Mouse (Mus musculus): ENCODE data around the gene Ptprf. TPM values are rescaled to one million over a fixed set of nuclear protein-coding genes. Genes with fewer than 3 reads are reported as not detected.

The Ptprf gene
- total RNA-seq, 2 experiments from 2014 or later = 102 to 120 TPM

DNA sequence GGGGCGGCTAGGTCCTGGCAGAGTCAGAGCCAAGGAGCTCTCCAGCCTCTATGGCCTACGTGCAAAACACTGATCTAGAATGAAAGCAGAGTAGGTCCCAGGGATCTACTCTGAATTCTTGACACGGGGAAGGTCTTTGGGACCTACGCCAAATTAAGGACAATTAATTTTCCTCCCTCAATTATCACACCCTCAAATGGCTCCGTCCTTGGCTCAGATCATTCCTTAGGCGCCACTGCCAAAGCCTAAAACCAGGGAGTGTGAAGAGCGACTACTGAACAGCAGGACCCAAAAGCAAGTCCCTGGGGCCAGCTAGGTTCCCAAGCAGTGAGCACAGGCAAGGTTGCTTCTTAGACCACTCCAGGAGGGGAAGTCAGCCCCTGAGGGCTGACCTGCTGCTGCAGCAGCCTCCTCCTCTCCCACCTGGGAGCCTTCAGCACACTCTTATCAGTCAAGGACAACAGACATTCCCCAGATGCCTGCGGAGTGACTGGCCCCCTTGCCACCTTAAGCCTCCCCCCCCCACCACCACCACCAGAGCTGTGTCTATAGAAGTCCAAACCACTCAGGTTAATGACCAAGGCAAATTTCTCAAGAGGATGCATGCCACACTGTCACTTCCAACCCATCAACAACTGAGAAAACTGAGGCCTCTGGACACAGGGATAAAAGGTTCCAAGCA, 31.3 kb downstream of the Ptprf start:
- no peak for DNase-seq (ENCODE audit: low spot score in 2 of 2)

DNA sequence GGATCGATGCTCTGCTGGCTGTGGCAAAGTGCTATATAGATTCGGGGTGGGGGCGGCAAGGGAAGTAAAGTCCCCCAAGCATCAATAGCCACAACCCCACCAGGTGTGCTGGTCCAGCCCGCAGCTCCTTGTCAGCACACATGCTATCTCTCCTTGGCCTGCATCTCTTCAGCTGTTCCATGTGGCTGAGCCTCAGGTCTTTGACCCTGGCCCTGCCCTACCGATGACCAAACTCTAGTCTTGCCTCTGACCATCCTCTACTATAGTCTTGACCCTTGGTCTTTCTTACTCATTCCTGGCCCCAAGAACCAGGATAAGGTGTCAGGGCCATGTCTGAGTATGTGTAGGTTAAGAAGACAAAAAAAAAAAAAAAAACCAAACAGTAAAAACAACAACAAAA, 33.2 kb downstream of the Ptprf start:
- DNase-seq (ENCODE audit: low spot score in 2 of 2) = no peak

GRCm38 (mm10) chr4:118257416-118257815, 33.8 kb downstream of the Ptprf start:
- DNase-seq (ENCODE audit: low spot score in 2 of 2) = no peak

DNA sequence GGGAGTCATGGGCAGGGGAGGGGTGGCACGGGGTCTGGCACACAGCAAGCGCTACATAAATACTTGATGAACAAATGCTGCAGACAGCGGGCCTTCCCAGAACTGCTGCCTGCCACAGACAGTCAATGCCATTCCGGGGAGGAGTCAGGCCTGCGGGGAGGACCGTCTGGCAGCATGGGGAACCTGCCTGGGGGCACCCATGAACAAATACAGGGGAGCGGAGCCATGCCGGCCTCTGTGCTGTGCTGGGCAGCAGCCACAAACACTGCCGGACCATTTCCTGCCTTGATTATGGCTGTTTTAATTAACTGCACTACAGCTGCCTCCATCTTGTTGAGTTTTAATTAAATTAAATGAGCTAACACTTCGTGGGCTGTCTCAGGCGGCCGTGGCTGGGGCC, 35.0 kb downstream of the Ptprf start:
- no peak for DNase-seq (ENCODE audit: low spot score in 2 of 2)

DNA sequence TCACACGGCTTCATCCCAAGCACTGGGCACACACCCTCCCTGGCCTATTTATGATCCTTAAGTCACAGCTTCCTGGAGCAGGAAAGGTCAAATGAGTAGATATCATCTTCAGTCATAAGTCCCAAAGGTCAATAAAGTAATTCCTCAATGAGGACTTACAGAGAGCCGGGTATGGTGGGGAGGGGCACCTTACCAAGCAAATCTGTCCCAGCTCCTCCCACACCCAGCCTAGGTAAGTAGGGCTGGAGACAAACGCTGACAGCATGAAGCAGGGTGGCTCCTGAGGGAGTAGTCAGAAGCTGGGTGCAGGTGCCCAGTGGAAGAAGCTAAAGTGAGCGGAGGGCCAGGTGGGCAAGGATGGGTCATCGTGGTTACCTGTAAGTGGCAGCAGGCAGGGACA, 36.3 kb downstream of the Ptprf start:
- no peak for DNase-seq (ENCODE audit: low spot score in 2 of 2)

- no peak for DNase-seq (ENCODE audit: low spot score in 2 of 2)
These were observed 43.9 kb downstream of the Ptprf start for GRCm38 (mm10) chr4:118247323-118247722.

DNA sequence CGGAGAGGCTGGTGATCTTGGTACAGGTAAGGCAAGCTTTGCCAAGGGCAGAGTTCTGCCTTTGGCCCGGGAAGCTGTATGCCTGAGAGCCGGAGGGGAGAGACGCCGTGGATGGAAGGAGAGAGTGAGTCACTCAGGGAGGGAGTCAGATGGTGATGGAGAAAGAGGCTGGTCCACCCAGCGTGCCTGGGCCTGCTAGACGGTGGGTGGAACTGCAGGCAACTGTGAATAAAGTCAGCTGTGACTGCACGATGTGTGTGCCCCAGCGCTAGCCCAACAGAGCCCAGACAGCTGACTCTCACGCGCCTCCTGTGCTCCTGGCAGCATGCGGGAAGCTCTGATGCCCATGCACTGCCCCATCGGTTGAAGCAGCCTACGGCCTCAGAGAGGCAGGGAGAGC, 45.4 kb downstream of the Ptprf start:
- no peak for DNase-seq (ENCODE audit: low spot score in 2 of 2)

DNA sequence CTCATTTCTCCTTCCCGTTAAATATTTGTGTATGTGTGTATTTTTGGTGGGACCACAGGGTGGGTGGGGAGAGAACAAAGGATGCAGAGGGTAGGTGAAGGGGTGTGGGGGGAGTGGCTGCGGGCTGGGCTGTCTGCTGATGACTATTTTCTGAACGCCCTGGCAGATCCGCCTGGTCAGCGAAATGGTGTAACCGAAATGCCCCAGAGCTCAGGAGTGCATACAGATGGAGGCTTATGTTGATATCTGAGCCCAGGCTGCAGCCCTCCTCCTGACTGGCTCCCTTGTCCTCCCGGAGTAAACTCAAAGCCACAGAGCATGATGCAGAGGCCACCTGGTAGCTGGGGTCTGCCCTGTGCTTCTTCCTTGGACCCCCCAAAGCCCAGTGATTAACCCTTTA, 47.4 kb downstream of the Ptprf start:
- no peak for DNase-seq (ENCODE audit: low spot score in 2 of 2)

- DNase-seq (ENCODE audit: low spot score in 2 of 2) = no peak
These were observed 47.9 kb downstream of the Ptprf start for GRCm38 (mm10) chr4:118243298-118243697.

- DNase-seq (ENCODE audit: low spot score in 2 of 2) = no peak
These were observed 51.1 kb downstream of the Ptprf start for GRCm38 (mm10) chr4:118239960-118240689.

GRCm38 (mm10) chr4:118238666-118239065, 52.5 kb downstream of the Ptprf start:
- DNase-seq (ENCODE audit: low spot score in 2 of 2) = no peak

DNA sequence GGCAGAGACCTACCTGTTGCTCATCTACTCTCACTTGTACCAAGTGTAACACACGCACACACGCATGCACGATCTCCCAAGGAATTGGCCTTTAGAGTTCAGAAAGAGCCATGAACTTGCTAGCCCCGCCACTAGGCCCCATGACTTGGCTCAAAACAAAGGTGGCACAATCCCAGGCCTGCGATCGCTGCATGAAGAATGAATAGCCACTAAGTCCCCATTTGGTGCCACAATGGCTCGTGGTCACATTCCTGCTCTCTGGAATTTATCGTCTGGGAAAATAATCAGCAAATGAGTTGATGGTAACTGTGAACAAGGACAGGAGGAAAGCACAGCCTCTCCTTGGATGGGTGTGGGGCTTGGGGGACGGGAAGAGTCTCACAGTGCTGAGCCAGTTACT, 54.3 kb downstream of the Ptprf start:
- DNase-seq (ENCODE audit: low spot score in 2 of 2) = no peak

DNA sequence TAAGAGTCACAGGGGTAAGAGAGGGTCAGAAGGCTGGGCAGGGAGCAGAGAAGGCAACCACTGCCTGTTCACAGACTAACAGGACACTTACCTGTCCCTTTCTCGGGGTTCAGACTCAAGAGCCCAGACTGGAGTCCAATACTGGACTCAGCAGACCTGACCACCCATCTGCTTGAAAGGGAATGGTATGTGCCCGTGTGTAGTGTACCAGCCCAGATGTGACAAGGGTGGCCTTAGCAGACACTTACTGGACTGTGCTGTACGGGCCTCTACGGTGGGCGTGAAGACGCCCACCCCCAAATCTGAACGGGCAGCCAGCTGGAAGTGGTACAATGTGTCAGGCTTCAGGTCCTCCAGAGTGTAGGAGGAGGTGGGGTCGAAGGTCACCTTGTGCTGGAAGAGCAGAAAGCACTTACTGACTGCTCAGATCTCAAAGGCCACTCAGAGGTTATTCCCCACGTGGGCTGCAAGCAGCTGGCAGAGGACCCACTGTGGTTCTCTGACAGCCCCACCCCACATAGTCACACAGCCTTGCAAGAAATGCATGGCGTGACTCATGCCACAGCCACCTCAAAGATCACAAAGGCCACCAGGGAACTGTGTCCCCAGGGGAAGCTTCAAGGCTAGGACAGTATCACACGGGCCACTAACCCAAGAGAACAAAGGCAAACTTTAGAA, 56.4 kb downstream of the Ptprf start:
- no peak for DNase-seq (ENCODE audit: low spot score in 2 of 2)

DNA sequence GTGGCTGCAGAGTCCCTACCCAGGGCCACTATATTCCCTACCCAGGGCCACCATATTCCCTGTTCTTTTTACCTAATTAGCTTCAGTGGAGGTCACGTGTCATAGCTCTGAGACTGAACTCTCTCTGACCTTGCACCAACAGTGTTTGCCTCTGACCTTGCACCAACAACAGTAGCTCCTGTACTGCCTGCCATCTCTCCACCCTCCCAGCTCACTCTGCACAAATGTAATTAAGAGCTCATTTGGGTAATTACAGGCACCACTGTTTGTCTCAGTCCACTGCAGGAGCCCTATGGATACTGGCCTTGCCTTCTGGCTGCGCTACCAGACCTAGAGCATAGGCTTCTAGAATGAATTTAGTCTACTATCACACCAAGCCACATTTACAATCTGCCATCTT, 57.3 kb downstream of the Ptprf start:
- DNase-seq (ENCODE audit: low spot score in 2 of 2) = no peak

GRCm38 (mm10) chr4:118231861-118232260, 59.3 kb downstream of the Ptprf start:
- no peak for DNase-seq (ENCODE audit: low spot score in 2 of 2)

DNA sequence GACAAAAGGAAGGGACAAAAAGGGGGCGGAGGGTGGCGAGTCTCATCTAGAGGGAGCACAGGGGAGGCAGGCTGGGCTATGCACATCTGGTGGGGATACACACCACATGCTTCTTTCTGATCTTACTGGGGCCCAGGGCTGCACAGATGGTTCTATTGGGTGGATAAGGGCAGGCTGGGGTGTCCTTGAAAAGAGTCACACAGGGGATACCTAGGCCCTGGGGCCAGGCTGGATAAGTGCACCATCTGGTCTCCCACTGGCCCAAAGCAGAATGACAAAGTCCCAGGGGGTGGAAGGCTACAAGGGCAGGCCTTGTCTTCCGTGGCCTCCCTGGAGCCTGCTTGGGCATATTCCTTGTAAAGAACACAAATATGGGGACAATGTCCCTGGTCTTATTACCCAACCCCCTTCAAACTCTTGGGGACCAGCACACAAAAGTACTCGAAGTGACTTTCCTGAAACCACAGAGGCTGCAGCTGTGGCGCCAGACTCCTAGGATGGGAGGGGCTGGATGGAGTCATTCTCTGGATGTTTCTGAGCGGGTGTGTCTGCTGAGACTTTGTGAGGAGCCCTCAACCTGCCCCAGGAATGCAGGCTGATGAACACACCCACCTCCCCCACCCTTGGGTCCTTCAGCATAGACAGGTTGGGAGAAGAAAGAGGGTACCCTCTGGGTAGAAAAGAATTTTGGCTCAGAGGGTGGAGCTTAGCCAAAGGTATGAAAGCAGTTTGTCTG, 62.0 kb downstream of the Ptprf start:
- no peak for DNase-seq (ENCODE audit: low spot score in 2 of 2)

DNA sequence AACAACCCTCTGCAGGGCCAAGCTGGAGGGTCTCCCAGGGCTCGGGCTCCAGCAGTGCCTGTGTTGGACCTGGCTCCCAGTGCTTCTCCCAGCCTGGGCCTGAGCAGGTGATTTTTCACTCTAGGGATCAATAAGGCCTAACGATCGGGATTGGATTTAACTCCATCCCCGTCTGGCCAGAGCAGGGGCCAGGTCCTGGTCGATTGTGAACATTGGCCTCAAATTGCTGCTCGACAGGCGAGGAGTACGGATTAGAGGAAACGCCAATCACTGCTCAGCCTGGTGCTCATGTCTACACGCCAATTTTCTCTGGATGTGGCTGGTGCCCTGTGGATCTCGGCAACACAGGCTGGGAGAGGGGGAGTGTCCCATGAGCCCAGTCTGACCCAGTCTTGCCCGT, 63.8 kb downstream of the Ptprf start:
- no peak for DNase-seq (ENCODE audit: low spot score in 2 of 2)

DNA sequence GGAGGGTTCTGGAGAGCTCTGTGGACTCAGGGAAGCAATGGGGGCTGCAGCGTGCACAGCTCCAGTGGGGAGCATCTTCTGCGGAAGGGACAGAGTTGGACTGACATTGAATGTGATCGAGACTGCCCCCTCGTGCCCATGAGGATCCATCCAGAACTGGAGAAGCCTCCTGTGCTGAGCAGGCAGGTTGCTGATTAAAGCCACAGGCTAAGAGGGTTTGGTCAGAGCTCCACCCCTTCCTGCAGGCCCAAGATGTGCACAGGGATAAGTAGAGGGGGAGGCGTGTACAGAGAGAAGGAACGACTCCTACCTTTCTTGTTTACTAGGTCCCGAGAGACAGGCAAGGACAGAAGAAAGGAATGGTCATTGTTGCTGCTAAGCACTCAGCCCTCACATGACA, 69.9 kb downstream of the Ptprf start:
- no peak for DNase-seq (ENCODE audit: low spot score in 2 of 2)

DNA sequence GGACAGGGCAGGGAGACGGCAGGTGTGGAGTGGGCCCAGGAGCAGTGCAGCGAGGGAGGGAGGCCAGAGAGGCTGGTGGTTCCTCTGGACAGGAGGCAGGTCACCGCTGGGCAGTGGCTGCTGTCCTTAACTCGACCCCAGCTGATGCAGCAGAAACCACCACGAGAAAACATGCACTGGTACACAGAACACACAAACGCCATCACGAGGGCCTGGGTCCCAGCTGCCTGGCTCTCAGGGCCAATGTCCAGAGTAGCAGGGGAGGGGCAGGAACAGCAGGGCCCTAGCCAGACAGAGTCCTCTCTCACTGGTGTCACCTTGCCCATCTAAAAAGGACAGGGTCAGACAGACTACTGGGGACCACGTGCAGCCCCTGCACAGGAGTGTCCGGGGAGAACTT, 70.4 kb downstream of the Ptprf start:
- DNase-seq (ENCODE audit: low spot score in 2 of 2) = no peak

GRCm38 (mm10) chr4:118219487-118219886, 71.7 kb downstream of the Ptprf start:
- DNase-seq (ENCODE audit: low spot score in 2 of 2) = no peak

- DNase-seq (ENCODE audit: low spot score in 2 of 2) = no peak
These were observed 72.7 kb downstream of the Ptprf start for GRCm38 (mm10) chr4:118218521-118218920.

All from adrenal gland, postnatal 4 days (tissue).